Mouse (Mus musculus) midbrain, embryonic 10.5 days (tissue): ENCODE results near the gene Gpr180. TPM values are rescaled to one million over a fixed set of nuclear protein-coding genes. Genes with fewer than 3 reads are reported as not detected.

ENCODE experiments used
- DNase-seq: peaks from one replicate; pipeline ENCODE4 v3.0.0-alpha.2; 2017; ENCODE audit warnings: low spot score
- H3K27ac ChIP-seq: fragments of 300-500 bp; sonication (generic); replicated peaks from 2 replicates; pipeline ENCODE4 v1.5.1; 2016; ENCODE audit warnings: mild to moderate bottlenecking
- H3K27me3 ChIP-seq: fragments of 300-500 bp; sonication (generic); 2 replicates; pipeline ENCODE4 v1.6.1; 2016; ENCODE audit warnings: low read depth, mild to moderate bottlenecking; ENCODE audit not compliant: poor library complexity, severe bottlenecking
- H3K36me3 ChIP-seq: fragments of 300-500 bp; sonication (generic); 2 replicates; pipeline ENCODE4 v1.6.1; 2016; ENCODE audit warnings: mild to moderate bottlenecking, moderate library complexity
- H3K4me1 ChIP-seq: fragments of 300-500 bp; sonication (generic); 2 replicates; pipeline ENCODE4 v1.6.1; 2016
- H3K4me3 ChIP-seq: fragments of 300-500 bp; sonication (generic); 2 replicates; pipeline ENCODE4 v1.5.1; 2016; ENCODE audit warnings: mild to moderate bottlenecking, moderate library complexity
- H3K9me3 ChIP-seq: fragments of 300-500 bp; sonication (generic); replicated peaks from 2 replicates; pipeline ENCODE4 v1.6.1; 2016; ENCODE audit warnings: mild to moderate bottlenecking
- WGBS: fragments of 180-500 bp; shearing (Covaris S2); methylation state at CpG from one replicate; pipeline ENCODE4 v1.1.7; 2016; 5-methylcytosine and 5-hydroxymethylcytosine counted together
- polyA plus RNA-seq: library from polyadenylated mRNA; unstranded; fragments of >200 nt; fragmentation: Nextera tagmentation; extraction: Ambion mirVana; gene quantifications from 2 replicates; pipeline ENCODE4 v1.2.1, GENCODE M21; 2016

The Gpr180 gene
- polyA plus RNA-seq, 1 experiment from 2014 or later = 38.5 TPM

DNA sequence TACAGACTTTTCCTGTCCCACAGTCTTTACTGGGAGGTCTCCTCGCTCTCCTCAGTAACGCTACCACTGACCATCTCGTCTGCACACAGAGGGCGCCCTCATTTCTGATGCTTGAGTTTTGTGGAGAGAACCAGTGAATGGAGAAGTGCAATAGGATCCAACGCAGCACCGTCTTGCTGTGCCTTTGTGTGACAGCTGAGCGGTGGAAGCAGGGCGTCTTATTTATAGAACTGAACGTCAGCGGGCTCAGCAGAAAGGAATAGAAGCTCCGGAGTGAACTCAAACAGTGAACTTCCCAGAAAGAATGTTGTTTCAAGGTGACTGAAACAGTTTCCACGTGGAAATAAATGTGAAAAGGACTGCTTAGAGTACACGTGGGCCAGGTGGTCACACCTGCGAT is 25.7 kb downstream of the Gpr180 start:
- no peaks in the 10 kb centered on the region for H3K27me3 ChIP-seq
- peaks cover 62% of the 10 kb centered on the region for H3K36me3 ChIP-seq
- 79% methylated on average over 14 of the region's 14 CpGs for WGBS
- no peak overlapping the region for H3K27ac ChIP-seq
- no peak for DNase-seq
- H3K4me1 ChIP-seq = no peaks in the 10 kb centered on the region
- no peak overlapping the region for H3K4me3 ChIP-seq
- no peaks in the 10 kb centered on the region for H3K9me3 ChIP-seq

DNA sequence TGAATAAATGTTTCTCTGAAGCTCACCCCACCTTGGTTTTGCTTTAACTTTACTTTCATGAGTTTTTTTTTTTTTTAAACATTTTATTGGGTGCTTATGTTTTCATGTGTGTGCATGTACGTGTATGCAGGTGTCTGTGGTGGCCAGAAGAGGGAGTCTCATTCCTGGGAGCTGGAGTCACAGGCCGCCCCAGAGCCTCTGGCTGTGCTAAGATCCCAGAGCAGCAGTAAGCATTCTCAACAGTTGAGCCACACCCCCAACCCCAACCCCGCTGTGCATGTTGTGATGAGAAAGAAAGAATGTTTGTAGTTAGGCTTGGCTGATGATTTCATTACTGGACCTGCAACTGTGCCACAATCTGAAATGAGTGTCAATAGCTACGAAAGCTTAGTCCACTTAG is 31.8 kb downstream of the Gpr180 start:
- Histone ChIP-seq H3K4me1 (peaks cover 29% of the 10 kb centered on the region), H3K36me3 (peaks cover 19% of the 10 kb centered on the region), H3K9me3 (peaks cover 2% of the 10 kb centered on the region; the same call in 1 of the 2 replicates), H3K27me3 (peaks cover 23% of the 10 kb centered on the region), H3K27ac (no peak overlapping the region), H3K4me3 (no peak overlapping the region)
- WGBS = 91% methylated on average over 4 of the region's 4 CpGs
- no peak for DNase-seq

DNA sequence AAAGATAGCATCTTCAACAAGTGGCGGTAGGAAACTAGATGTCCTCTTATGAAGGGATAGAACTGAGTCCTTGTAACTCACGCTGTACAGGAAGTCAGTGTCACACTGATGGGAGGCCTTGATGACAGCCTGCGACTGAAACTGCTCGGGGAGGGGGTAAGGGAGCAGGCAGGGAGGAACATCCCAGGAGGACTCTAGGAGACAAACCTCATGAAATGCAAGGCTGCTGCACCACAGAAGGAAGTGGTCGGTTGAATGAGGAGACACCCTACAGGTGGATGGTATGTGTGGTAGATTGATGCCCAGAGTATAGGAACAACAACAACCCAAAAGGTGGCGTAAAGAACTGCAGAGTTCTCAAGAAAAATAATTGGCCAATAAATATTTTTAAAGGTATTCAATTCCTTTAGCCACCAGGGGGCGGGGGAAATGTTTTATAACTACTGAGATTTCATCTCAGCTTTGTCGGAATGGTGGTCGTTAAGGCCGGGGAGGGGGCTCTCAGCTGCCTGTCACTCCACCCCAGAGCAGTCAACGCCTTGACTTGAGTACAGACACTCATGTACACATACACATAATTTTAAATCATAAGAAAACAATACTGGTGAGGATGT is 36.7 kb downstream of the Gpr180 start:
- no peak overlapping the region for H3K27ac ChIP-seq

DNA sequence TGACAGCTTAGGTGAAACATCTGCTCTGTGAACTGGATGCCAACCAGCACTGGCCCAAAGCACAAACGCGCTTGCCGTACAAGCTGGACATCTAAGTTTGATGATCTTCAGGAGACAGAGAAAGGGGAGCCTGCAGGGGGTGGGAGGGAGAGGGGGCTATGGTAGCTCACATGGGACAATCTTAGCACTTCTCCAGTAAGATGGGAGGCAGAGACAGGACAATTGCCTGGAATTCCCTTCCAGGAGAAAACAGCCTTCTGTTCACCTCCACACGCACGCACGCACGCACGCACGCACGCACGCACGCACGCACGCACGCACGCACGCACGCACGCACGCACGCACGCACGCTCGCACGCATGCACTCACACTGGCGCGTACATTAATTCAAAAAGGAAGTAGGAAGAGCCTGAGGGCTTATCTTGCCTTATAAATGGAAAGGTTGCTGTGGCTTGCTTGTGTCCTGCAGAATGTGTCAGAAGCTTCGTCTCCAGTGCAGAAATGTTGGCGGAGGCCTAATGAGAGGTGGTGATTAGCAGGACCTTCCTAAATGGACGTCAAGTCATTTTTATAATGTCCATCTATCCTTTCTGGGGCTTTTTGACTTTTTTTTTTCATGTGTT is 38.2 kb downstream of the Gpr180 start:
- Histone ChIP-seq H3K9me3 (no peaks in the 10 kb centered on the region), H3K27me3 (peaks cover 13% of the 10 kb centered on the region), H3K4me3 (no peak overlapping the region), H3K36me3 (no peaks in the 10 kb centered on the region), H3K4me1 (peaks cover 42% of the 10 kb centered on the region), H3K27ac (no peak overlapping the region)
- no peak for DNase-seq
- 91% methylated on average over 30 of the region's 30 CpGs for WGBS

More for the DNA sequence above, 36.7 kb downstream of the Gpr180 start:
- Histone ChIP-seq H3K27me3 (peaks cover 23% of the 10 kb centered on the region), H3K36me3 (peaks cover 10% of the 10 kb centered on the region), H3K4me3 (no peak overlapping the region), H3K4me1 (peaks cover 33% of the 10 kb centered on the region), H3K9me3 (no peaks in the 10 kb centered on the region; the same call in 1 of the 2 replicates)
- no peak for DNase-seq
- WGBS = 71% methylated on average over 11 of the region's 11 CpGs

DNA sequence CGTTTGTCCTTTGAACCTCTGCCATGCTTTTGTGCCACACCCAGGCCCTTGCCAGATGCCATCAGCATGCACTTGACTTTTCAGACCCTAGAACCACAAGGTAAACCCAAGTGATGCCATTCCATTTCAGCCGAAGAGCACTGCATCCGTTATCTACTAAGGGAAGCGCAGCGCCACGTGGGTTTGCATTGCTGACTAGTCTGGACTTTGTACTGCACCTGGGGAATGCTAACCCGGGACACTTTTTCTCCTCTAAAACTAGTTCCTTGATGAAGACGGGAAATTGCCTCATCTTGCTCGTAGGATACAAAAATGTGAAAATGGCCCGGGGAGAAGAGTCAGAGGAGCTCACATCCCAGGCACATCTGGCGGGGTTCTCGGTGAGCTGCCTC is 38.7 kb downstream of the Gpr180 start:
- WGBS = 91% methylated on average over 12 of the region's 12 CpGs
- Histone ChIP-seq H3K27ac (no peak overlapping the region), H3K4me3 (no peak overlapping the region), H3K36me3 (no peaks in the 10 kb centered on the region), H3K27me3 (peaks cover 8% of the 10 kb centered on the region), H3K4me1 (peaks cover 46% of the 10 kb centered on the region), H3K9me3 (no peaks in the 10 kb centered on the region)
- no peak for DNase-seq

DNA sequence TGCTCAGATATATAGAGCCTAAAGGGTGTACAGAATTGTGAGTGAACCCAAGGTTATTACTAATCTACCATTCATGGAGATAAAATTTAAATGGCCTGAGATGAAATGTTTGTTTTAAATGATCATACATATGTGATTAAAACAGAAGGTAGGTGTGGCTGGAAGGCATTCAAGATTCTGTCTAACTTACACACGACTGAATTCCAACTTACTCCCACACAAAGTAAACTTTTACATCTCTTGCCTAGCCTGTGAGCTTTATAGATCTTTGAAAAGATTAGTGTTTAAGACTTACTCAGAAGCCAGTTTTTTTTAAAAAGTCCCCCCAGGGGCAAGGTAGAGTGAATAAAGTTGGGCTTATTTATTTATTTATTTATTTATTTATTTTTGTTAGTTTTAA is 42.3 kb downstream of the Gpr180 start:
- no peak for DNase-seq
- no peaks in the 10 kb centered on the region for H3K9me3 ChIP-seq
- no peaks in the 10 kb centered on the region; the same call in 1 of the 2 replicates for H3K27me3 ChIP-seq
- H3K4me1 ChIP-seq = peaks cover 20% of the 10 kb centered on the region
- H3K4me3 ChIP-seq = no peak overlapping the region
- no peaks in the 10 kb centered on the region for H3K36me3 ChIP-seq
- WGBS = 67% methylated on average over 1 of the region's 1 CpGs
- H3K27ac ChIP-seq = peak overlapping the region; percentile 38; the same call in 1 of the 2 replicates

DNA sequence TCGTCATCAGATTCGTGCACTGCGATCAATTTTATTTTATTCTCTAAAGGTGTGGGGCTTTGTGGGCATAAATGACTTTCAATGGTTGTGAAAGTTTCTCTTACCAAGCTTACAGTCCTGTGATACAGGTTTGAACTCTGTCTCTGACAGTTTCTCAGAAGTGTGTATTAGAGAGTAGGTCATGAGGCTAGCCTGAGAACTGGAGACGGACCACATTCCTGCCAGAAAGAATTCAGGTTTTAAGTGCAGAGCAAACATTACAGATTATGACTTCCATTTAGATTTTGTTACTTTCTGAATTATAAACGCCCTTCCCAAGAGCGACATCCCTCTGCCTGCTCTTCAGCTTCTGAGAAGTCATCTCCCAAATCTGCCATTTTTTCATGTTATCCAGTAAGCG is 42.7 kb downstream of the Gpr180 start:
- Histone ChIP-seq H3K36me3 (no peaks in the 10 kb centered on the region), H3K4me1 (peaks cover 20% of the 10 kb centered on the region), H3K4me3 (peak overlapping the region; percentile 61), H3K27ac (peak overlapping the region; percentile 94), H3K9me3 (no peaks in the 10 kb centered on the region), H3K27me3 (no peaks in the 10 kb centered on the region; the same call in 1 of the 2 replicates)
- WGBS = 34% methylated on average over 7 of the region's 7 CpGs
- DNase-seq = no peak

DNA sequence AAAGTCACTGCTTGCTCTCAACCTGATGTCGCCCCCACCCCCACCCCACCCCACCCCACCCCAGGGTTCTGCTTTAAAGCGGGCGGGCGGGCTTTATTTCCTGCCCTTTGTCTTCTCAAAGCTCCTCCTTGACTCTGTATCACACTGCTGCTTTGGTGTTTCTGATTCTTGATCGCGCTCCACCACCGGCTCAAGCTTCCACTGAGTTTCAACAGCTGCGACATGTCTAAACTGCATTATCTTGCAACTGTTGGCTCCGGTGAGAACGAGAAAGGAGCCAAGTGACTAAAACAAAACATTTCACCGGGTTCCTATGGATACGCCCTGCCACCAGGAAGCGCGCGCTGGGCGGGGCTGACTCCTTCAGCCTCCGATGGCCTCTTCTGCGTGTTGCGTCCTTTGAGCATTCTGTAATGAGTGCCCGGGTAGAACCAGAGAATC is 43.2 kb downstream of the Gpr180 start:
- H3K36me3 ChIP-seq = no peaks in the 10 kb centered on the region
- peak overlapping the region; percentile 61 for H3K4me3 ChIP-seq
- DNase-seq = peak; percentile 83
- H3K4me1 ChIP-seq = peaks cover 20% of the 10 kb centered on the region
- H3K27ac ChIP-seq = peak overlapping the region; percentile 94
- no peaks in the 10 kb centered on the region for H3K9me3 ChIP-seq
- no peaks in the 10 kb centered on the region; the same call in 1 of the 2 replicates for H3K27me3 ChIP-seq
- under 1% methylated on average over 20 of the region's 20 CpGs for WGBS

DNA sequence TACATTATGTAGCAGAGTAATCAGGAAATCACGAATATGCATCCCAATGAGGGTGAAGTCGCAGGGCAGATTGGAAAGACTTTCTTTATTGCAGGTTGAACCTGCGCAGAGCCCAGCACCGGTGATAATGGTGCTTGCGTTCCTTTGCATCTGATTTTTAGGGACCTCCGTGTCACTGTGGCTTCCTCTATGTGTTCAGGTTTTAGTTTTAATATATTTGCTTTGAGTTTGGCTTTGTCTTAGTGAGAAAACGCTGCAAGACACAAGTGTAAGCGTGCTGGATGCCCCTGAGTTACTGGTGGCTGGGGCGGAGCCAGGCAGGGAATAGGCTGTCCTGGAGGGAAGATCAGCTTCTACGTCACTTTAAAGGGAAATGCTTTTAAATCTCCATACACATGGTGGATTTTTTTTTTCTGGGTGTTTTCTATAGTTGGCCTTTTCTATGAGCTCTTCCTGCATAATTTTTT is 43.8 kb downstream of the Gpr180 start:
- H3K4me1 ChIP-seq = peaks cover 20% of the 10 kb centered on the region
- H3K36me3 ChIP-seq = no peaks in the 10 kb centered on the region
- peak overlapping the region; percentile 61 for H3K4me3 ChIP-seq
- 4% methylated on average over 10 of the region's 10 CpGs for WGBS
- DNase-seq = peak; percentile 48
- peak overlapping the region; percentile 94 for H3K27ac ChIP-seq
- H3K9me3 ChIP-seq = no peaks in the 10 kb centered on the region
- H3K27me3 ChIP-seq = 0 out of 2 replicates have a peak, but pooled peaks cover under 1% of the 10 kb centered on the region

DNA sequence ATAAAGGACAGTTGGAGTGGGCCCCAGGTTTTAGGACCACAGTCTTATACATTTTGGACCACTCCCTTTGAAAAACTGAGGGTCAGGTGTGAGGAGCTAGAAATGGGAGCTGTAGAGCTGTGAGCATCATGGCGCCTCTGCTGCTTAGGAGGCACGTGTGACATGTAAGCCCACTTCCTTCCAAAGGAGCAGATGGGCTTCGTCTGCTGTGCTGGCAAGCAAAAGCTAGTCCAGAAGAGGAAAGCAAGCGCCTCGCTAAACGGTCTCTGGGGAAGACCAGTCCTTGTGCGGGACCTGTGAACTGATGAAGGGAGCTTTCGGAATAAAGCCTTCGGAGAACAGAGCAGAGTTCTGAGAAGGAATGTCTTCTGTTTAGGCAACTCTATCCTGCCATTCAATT is 54.5 kb downstream of the Gpr180 start:
- Histone ChIP-seq H3K27me3 (peaks cover 40% of the 10 kb centered on the region), H3K4me3 (no peak overlapping the region), H3K27ac (no peak overlapping the region), H3K9me3 (no peaks in the 10 kb centered on the region), H3K4me1 (peaks cover 29% of the 10 kb centered on the region), H3K36me3 (no peaks in the 10 kb centered on the region)
- 89% methylated on average over 9 of the region's 9 CpGs for WGBS
- no peak for DNase-seq

DNA sequence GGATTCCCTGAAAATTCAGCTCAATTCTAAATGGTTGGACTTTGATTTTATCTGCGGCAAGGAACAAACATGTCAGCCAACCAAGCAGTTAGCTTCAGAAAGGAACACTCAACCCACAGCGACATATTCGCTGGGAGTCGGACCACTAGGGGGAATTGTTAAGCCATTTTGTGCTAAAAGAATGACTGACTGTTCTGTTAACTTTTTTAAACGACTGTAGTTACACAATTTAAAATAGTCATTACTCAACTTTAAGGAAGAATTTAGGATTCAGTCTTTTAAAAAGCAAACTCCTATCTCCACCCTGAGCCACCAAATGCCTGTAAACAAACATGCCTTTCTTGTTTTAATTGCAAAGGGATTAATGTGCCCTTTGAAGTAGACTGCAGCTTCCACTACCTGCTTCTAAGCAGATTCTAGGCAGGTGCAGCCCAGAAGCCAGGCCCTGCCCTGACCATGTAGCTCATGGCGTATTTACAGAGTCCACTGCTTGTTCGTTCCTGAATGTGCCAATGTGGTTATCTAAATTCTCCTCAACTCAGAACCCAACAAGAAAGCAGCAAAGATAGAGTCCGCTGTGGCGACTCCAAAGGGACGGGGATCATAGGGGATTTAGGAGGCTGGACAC is 56.2 kb downstream of the Gpr180 start:
- 21% methylated on average over 10 of the region's 10 CpGs for WGBS
- no peaks in the 10 kb centered on the region for H3K9me3 ChIP-seq
- H3K4me1 ChIP-seq = peaks cover 36% of the 10 kb centered on the region
- H3K27me3 ChIP-seq = peaks cover 54% of the 10 kb centered on the region
- peak overlapping the region; percentile 37; the same call in 1 of the 2 replicates for H3K4me3 ChIP-seq
- no peak for DNase-seq
- H3K27ac ChIP-seq = peak overlapping the region; percentile 78
- no peaks in the 10 kb centered on the region for H3K36me3 ChIP-seq

DNA sequence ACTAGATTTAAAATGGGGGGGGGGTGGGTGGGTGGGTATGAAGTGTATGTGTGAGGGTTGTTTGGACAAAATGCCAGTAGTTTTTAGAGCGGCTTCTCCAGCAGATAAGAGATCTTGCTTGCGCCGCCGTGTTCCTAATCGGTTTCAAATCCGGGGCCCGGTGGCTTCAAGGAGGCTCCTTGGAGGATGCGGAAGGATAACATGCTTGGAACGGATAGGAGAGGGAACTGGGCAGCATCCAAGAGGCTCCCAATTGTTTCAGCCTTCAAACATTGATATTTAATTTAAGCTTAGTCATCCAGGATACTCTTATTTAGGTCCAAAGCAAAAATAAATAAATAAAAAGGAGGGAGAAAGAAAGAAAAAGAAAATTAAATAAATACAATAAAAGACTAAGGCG is 56.7 kb downstream of the Gpr180 start:
- DNase-seq = peak; percentile 58
- WGBS = 20% methylated on average over 10 of the region's 10 CpGs
- peak overlapping the region; percentile 37 for H3K4me3 ChIP-seq

More for the DNA sequence above, 56.7 kb downstream of the Gpr180 start:
- H3K9me3 ChIP-seq = no peaks in the 10 kb centered on the region
- no peaks in the 10 kb centered on the region for H3K36me3 ChIP-seq
- peak overlapping the region; percentile 78 for H3K27ac ChIP-seq
- H3K4me1 ChIP-seq = peaks cover 36% of the 10 kb centered on the region
- peaks cover 54% of the 10 kb centered on the region for H3K27me3 ChIP-seq
